Mouse (Mus musculus): ENCODE measurements around the gene Sec14l1. TPM values are rescaled to one million over a fixed set of nuclear protein-coding genes. Genes with fewer than 3 reads are reported as not detected.
"Not testable (repeated sequence)": the region's sequence is repeated elsewhere in the genome, so short reads cannot be mapped to it uniquely, and the experiment has no call there.

The Sec14l1 gene
- 30.2 and 36.5 TPM in 2 replicates for polyA plus RNA-seq (2014; fragmentation: Nextera tagmentation; extraction: Ambion mirVana)

DNA sequence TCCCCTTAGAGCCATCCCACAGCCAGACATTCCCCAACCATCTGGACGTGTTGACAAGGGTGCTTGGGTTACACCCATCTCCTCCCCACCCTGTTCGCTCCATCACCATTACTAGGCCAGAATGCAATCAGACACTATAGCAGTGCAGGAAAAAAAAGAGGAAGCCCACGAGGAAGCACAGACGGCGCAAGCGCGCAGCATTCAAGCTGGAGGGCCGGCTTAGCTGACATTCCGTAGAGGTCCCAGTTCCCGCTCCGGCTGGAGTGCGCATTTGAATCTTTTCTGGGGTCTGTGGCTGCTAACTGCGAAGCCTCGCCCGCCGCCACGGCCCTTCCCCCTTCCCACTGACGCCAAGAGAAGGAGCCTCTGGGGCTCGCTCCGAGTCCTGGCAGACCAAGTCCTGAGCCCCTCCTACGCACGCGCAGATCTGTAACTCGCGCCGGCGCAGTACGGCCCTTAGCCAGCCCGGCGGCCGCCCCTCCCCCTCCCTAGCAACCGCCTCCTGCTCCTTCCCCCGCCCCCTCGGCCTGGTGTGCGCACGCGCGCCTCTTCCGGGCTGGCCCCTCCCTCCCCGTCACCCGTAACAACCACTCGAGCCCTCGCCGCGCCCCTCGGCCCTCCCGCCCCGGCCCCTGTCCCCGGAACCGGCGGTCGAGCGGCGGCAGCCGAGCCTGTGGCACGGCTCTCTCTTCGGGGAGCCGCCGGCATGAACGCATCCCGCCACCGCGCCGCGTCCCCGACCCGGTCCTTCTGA lies at the start of gene Sec14l1:
Gene Sec14l1, plus strand, starts transcription at position 577 of the 754 bp plus-strand sequence.
- H3K4me1 ChIP-seq (ENCODE audit: control insufficient read depth, insufficient read depth, low read length), result peaks cover 38% of the 10 kb centered on the region
- H3K9ac ChIP-seq (ENCODE audit: low read depth, low read length), result peak within 1 kb of the TSS; percentile 91
- peaks cover 5% of the 10 kb centered on the region; the same call in 1 of the 2 replicates for H3K36me3 ChIP-seq (ENCODE audit: control insufficient read depth, insufficient read depth, low read length)
- no peaks in the 10 kb centered on the region for H3K27me3 ChIP-seq (ENCODE audit: control insufficient read depth, insufficient read depth, low read length)
- H3K27ac ChIP-seq (ENCODE audit: low read depth, low read length), result peak within 1 kb of the TSS; percentile 98
- peak within 1 kb of the TSS; percentile 86 for H3K4me3 ChIP-seq (ENCODE audit: low read length)
- WGBS, result under 1% methylated on average over 57 of the region's 67 CpGs
- ATAC-seq (ENCODE audit: low FRiP score, low TSS enrichment), result peak; percentile 94
- peak within 1 kb of the TSS; percentile 91 for H3K4me2 ChIP-seq (replicated peaks; ENCODE audit: low read depth, low read length)
- H3K9me3 ChIP-seq (ENCODE audit: control insufficient read depth, low read length), result no peaks in the 10 kb centered on the region

DNA sequence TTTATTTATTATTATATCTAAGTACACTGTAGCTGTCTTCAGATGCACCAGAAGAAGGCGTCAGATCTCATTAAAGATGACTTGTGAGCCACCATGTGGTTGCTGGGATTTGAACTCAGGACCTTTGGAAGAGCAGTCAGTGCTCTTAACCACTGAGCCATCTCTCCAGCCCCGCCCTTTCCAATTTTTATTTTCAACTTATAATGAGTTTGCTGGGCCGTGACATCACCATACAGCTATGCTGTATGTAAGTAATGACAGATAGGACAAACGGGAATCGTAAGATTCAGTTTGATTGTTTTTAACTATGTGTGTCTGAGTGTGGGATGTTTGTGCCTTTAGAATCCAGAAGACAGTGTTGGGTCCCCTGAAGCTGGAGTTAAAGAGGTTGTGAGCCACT lies 49.4 kb upstream of the Sec14l1 start:
- 86% methylated on average over 5 of the region's 5 CpGs for WGBS
- not testable (repeated sequence) for H3K4me1 ChIP-seq (ENCODE audit: control insufficient read depth, insufficient read depth, low read length); H3K27ac ChIP-seq (ENCODE audit: low read depth, low read length); H3K9me3 ChIP-seq (ENCODE audit: control insufficient read depth, low read length); H3K36me3 ChIP-seq (ENCODE audit: control insufficient read depth, insufficient read depth, low read length); H3K4me3 ChIP-seq (ENCODE audit: low read length); H3K4me2 ChIP-seq (replicated peaks; ENCODE audit: low read depth, low read length); H3K9ac ChIP-seq (ENCODE audit: low read depth, low read length); ATAC-seq (ENCODE audit: low FRiP score, low TSS enrichment); H3K27me3 ChIP-seq (ENCODE audit: control insufficient read depth, insufficient read depth, low read length)

DNA sequence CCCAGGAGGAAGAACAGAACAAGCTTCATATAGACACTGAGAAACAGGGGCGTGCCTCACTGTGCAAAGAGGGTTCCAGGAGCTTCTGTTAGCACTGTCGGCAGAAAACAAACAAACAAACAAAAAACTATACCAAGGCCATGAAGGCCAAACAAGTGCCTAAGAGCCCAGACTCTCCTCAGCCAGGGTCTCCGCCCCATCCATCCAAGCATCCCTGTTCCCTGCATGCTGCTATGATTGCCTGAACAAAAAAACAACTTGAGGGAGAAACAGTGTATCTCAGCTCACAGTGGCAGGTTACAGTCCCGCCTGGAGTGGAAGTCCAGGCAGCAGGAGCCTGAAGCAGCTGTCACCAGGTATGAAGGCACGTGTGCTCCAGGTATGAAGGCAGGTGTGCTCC lies 48.2 kb upstream of the Sec14l1 start:
- WGBS, result 66% methylated on average over 5 of the region's 5 CpGs
- no peaks in the 10 kb centered on the region for H3K4me1 ChIP-seq (ENCODE audit: control insufficient read depth, insufficient read depth, low read length)
- no peak overlapping the region for H3K4me3 ChIP-seq (ENCODE audit: low read length)
- ATAC-seq (ENCODE audit: low FRiP score, low TSS enrichment), result no peak
- no peaks in the 10 kb centered on the region for H3K9me3 ChIP-seq (ENCODE audit: control insufficient read depth, low read length)
- no peak overlapping the region for H3K4me2 ChIP-seq (replicated peaks; ENCODE audit: low read depth, low read length)
- H3K27ac ChIP-seq (ENCODE audit: low read depth, low read length), result no peak overlapping the region
- H3K27me3 ChIP-seq (ENCODE audit: control insufficient read depth, insufficient read depth, low read length), result no peaks in the 10 kb centered on the region; the same call in 1 of the 2 replicates
- no peaks in the 10 kb centered on the region for H3K36me3 ChIP-seq (ENCODE audit: control insufficient read depth, insufficient read depth, low read length)
- no peak overlapping the region for H3K9ac ChIP-seq (ENCODE audit: low read depth, low read length)

DNA sequence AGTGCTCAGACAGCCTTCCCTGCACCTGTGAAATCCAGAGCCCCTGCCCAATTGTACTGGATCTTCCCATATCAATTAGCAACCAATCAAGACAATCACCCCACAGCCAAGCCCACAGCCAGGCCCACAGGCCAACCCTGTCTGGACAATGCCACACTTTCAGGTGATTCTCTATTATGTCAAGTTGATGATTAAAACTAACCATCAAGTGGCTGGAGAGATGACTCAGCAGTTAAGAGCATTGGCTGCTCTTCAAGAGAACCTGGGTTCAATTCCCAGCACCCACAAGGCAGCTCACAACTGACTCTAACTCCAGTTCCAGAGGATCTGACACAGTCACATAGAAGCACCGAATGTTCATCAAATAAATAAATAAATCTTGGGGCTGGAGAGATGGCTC lies 46.6 kb upstream of the Sec14l1 start:
- no peak for ATAC-seq (ENCODE audit: low FRiP score, low TSS enrichment)

GRCm38 (mm10) chr11:117069027-117069426 lies 45.9 kb upstream of the Sec14l1 start:
- Histone ChIP-seq H3K4me1 (ENCODE audit: control insufficient read depth, insufficient read depth, low read length) (no peaks in the 10 kb centered on the region), H3K36me3 (ENCODE audit: control insufficient read depth, insufficient read depth, low read length) (no peaks in the 10 kb centered on the region), H3K4me3 (ENCODE audit: low read length) (no peak overlapping the region), H3K9ac (ENCODE audit: low read depth, low read length) (no peak overlapping the region), H3K9me3 (ENCODE audit: control insufficient read depth, low read length) (no peaks in the 10 kb centered on the region), H3K27ac (ENCODE audit: low read depth, low read length) (no peak overlapping the region), H3K4me2 (replicated peaks; ENCODE audit: low read depth, low read length) (no peak overlapping the region), H3K27me3 (ENCODE audit: control insufficient read depth, insufficient read depth, low read length) (no peaks in the 10 kb centered on the region; the same call in 1 of the 2 replicates)
- WGBS, result 59% methylated on average over 3 of the region's 3 CpGs
- no peak for ATAC-seq (ENCODE audit: low FRiP score, low TSS enrichment)

More for the DNA sequence above, 46.6 kb upstream of the Sec14l1 start:
- Histone ChIP-seq H3K9ac (ENCODE audit: low read depth, low read length) (no peak overlapping the region), H3K4me1 (ENCODE audit: control insufficient read depth, insufficient read depth, low read length) (no peaks in the 10 kb centered on the region), H3K9me3 (ENCODE audit: control insufficient read depth, low read length) (no peaks in the 10 kb centered on the region), H3K4me2 (replicated peaks; ENCODE audit: low read depth, low read length) (no peak overlapping the region), H3K4me3 (ENCODE audit: low read length) (no peak overlapping the region), H3K27ac (ENCODE audit: low read depth, low read length) (no peak overlapping the region), H3K36me3 (ENCODE audit: control insufficient read depth, insufficient read depth, low read length) (no peaks in the 10 kb centered on the region), H3K27me3 (ENCODE audit: control insufficient read depth, insufficient read depth, low read length) (no peaks in the 10 kb centered on the region; the same call in 1 of the 2 replicates)
- WGBS, result 88% methylated on average over 1 of the region's 1 CpGs

- H3K9ac ChIP-seq (ENCODE audit: low read depth, low read length), result no peak overlapping the region
- H3K36me3 ChIP-seq (ENCODE audit: control insufficient read depth, insufficient read depth, low read length), result no peaks in the 10 kb centered on the region
- no peaks in the 10 kb centered on the region for H3K4me1 ChIP-seq (ENCODE audit: control insufficient read depth, insufficient read depth, low read length)
- no peak overlapping the region for H3K4me3 ChIP-seq (ENCODE audit: low read length)
- no peak for ATAC-seq (ENCODE audit: low FRiP score, low TSS enrichment)
- H3K27ac ChIP-seq (ENCODE audit: low read depth, low read length), result no peak overlapping the region
- WGBS, result 64% methylated on average over 7 of the region's 7 CpGs
- no peaks in the 10 kb centered on the region for H3K9me3 ChIP-seq (ENCODE audit: control insufficient read depth, low read length)
- H3K4me2 ChIP-seq (replicated peaks; ENCODE audit: low read depth, low read length), result no peak overlapping the region
- no peaks in the 10 kb centered on the region; the same call in 1 of the 2 replicates for H3K27me3 ChIP-seq (ENCODE audit: control insufficient read depth, insufficient read depth, low read length)
These were observed 44.3 kb upstream of the Sec14l1 start for GRCm38 (mm10) chr11:117070711-117071110.

DNA sequence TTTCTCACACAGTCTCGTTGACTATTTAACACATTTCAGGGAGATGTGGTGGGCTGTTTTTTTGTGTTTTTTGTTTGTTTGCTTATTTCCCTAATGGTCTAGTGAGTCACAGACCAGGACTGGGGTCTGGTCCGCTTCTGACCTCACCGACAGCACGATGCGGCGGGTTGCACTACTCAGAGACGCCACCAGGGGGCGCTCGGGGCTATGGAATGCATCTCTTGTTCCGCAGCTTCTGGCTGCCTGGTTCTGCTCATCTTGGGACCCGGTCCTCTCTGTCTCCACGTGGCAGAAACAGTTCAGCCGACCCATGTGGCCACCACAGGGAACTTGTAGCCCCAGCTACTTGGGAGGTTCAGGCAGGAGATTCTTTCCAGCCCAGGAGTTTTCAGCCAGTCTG lies 42.8 kb upstream of the Sec14l1 start:
- Histone ChIP-seq H3K9me3 (ENCODE audit: control insufficient read depth, low read length) (no peaks in the 10 kb centered on the region), H3K4me3 (ENCODE audit: low read length) (no peak overlapping the region), H3K4me1 (ENCODE audit: control insufficient read depth, insufficient read depth, low read length) (peaks cover 4% of the 10 kb centered on the region), H3K27me3 (ENCODE audit: control insufficient read depth, insufficient read depth, low read length) (no peaks in the 10 kb centered on the region; the same call in 1 of the 2 replicates), H3K9ac (ENCODE audit: low read depth, low read length) (no peak overlapping the region), H3K4me2 (replicated peaks; ENCODE audit: low read depth, low read length) (no peak overlapping the region), H3K36me3 (ENCODE audit: control insufficient read depth, insufficient read depth, low read length) (no peaks in the 10 kb centered on the region), H3K27ac (ENCODE audit: low read depth, low read length) (no peak overlapping the region)
- peak; percentile 42 for ATAC-seq (ENCODE audit: low FRiP score, low TSS enrichment)
- WGBS, result under 1% methylated on average over 13 of the region's 13 CpGs

GRCm38 (mm10) chr11:117073426-117073825 lies 41.5 kb upstream of the Sec14l1 start:
- Histone ChIP-seq H3K9ac (ENCODE audit: low read depth, low read length) (no peak overlapping the region), H3K4me1 (ENCODE audit: control insufficient read depth, insufficient read depth, low read length) (peaks cover 15% of the 10 kb centered on the region), H3K27me3 (ENCODE audit: control insufficient read depth, insufficient read depth, low read length) (no peaks in the 10 kb centered on the region; the same call in 1 of the 2 replicates), H3K27ac (ENCODE audit: low read depth, low read length) (no peak overlapping the region), H3K4me2 (replicated peaks; ENCODE audit: low read depth, low read length) (no peak overlapping the region), H3K9me3 (ENCODE audit: control insufficient read depth, low read length) (no peaks in the 10 kb centered on the region), H3K4me3 (ENCODE audit: low read length) (no peak overlapping the region), H3K36me3 (ENCODE audit: control insufficient read depth, insufficient read depth, low read length) (peaks cover 6% of the 10 kb centered on the region; the same call in 1 of the 2 replicates)
- no peak for ATAC-seq (ENCODE audit: low FRiP score, low TSS enrichment)
- WGBS, result 94% methylated on average over 9 of the region's 9 CpGs

GRCm38 (mm10) chr11:117076576-117077196 lies 38.3 kb upstream of the Sec14l1 start:
- ATAC-seq (ENCODE audit: low FRiP score, low TSS enrichment), result peak; percentile 68
- H3K4me1 ChIP-seq (ENCODE audit: control insufficient read depth, insufficient read depth, low read length), result peaks cover 15% of the 10 kb centered on the region
- peak overlapping the region; percentile 85 for H3K9ac ChIP-seq (ENCODE audit: low read depth, low read length)
- no peaks in the 10 kb centered on the region for H3K27me3 ChIP-seq (ENCODE audit: control insufficient read depth, insufficient read depth, low read length)
- H3K36me3 ChIP-seq (ENCODE audit: control insufficient read depth, insufficient read depth, low read length), result peaks cover 27% of the 10 kb centered on the region
- peak overlapping the region; percentile 87 for H3K4me3 ChIP-seq (ENCODE audit: low read length)
- no peaks in the 10 kb centered on the region for H3K9me3 ChIP-seq (ENCODE audit: control insufficient read depth, low read length)
- H3K4me2 ChIP-seq (replicated peaks; ENCODE audit: low read depth, low read length), result peak overlapping the region; percentile 96
- peak overlapping the region; percentile 77 for H3K27ac ChIP-seq (ENCODE audit: low read depth, low read length)
- under 1% methylated on average over 53 of the region's 54 CpGs for WGBS

Measured in kidney, embryonic 14.5 days (tissue).